Mouse (Mus musculus) thymus, adult 2 months (tissue): ENCODE measurements at regions not wholly inside any gene's neighbourhood (a gene's known extent, or its start where the extent isn't known, plus 50 kb on each side); places are given as distances from the start of the nearest gene placed in this dataset.

ENCODE experiments used
- DNase-seq: peaks from one replicate; pipeline ENCODE4 v3.0.0; 2021
- H3K27ac ChIP-seq: fragments of 200-500 bp; 2 replicates; pipeline ENCODE4 v1.5.1; 2012; ENCODE audit warnings: low read length, control low read depth; ENCODE audit not compliant: control insufficient read depth, insufficient read depth
- H3K27me3 ChIP-seq: fragments of 200-500 bp; 2 replicates; pipeline ENCODE4 v1.6.1; 2012; ENCODE audit warnings: mild to moderate bottlenecking, low read length, moderate library complexity, mixed read lengths; ENCODE audit not compliant: control insufficient read depth, insufficient read depth
- H3K36me3 ChIP-seq: fragments of 200-500 bp; 2 replicates; pipeline ENCODE4 v1.6.1; 2012; ENCODE audit warnings: mild to moderate bottlenecking, low read length, moderate library complexity; ENCODE audit not compliant: control insufficient read depth, insufficient read depth
- H3K4me1 ChIP-seq: fragments of 200-500 bp; replicated peaks from 2 replicates; pipeline ENCODE4 v1.6.1; 2012; ENCODE audit warnings: low read length; ENCODE audit not compliant: control insufficient read depth, insufficient read depth
- H3K4me3 ChIP-seq: fragments of 200-500 bp; 2 replicates; pipeline ENCODE4 v1.5.1; 2012; ENCODE audit warnings: mild to moderate bottlenecking, low read length, control low read depth, moderate library complexity; ENCODE audit not compliant: control insufficient read depth, insufficient read depth
- CTCF ChIP-seq: fragments of 200-500 bp; IDR thresholded peaks from 2 replicates; pipeline ENCODE4 v1.5.1; 2012; ENCODE audit warnings: mild to moderate bottlenecking, control low read depth, low read length, moderate library complexity, borderline replicate concordance; ENCODE audit not compliant: control insufficient read depth, poor library complexity, insufficient read depth; ENCODE audit errors: extremely low read depth
- POLR2A ChIP-seq: fragments of 200-500 bp; IDR thresholded peaks from 2 replicates; pipeline ENCODE4 v1.6.1; 2012; ENCODE audit warnings: mild to moderate bottlenecking, low read length, control low read depth, moderate library complexity; ENCODE audit not compliant: control insufficient read depth, poor library complexity, insufficient read depth; ENCODE audit errors: extremely low read depth
- WGBS: fragments of 180-500 bp; shearing (Covaris S2); methylation state at CpG from one replicate; pipeline ENCODE4 v1.1.7; 2018; 5-methylcytosine and 5-hydroxymethylcytosine counted together

- DNase-seq = no peak
- 95% methylated on average over 15 of the region's 15 CpGs for WGBS
- no peak for TF ChIP-seq CTCF
- TF ChIP-seq POLR2A = no peak
Measured at GRCm38 (mm10) chr4:56576837-56577548, 162.9 kb upstream of the Gm26657 start.

DNA sequence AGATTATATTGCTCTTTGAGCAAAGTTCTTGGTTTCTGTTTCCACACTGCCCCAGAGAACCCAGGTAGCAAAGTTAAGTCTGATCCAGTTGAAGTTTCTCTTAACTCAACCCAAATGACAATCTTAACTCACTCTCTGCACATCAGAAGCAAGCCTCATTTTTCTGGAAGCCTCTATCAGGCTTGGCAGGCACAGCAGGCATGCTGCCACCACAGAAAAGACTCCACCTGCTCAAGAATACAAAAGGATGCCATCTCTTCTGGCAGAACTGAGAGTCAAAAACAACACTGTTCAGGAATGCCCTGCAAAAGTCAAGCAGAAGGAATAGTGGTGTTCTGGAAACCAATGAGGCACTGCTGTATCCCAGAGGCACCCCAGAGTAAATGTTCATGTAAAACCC, 187.7 kb upstream of the Gm26657 start:
- DNase-seq = no peak
- no peaks in the 10 kb centered on the region for H3K4me1 ChIP-seq
- H3K4me3 ChIP-seq = no peak overlapping the region
- no peak for TF ChIP-seq POLR2A
- no peak for TF ChIP-seq CTCF
- no peaks in the 10 kb centered on the region for H3K36me3 ChIP-seq
- H3K27me3 ChIP-seq = no peaks in the 10 kb centered on the region
- H3K27ac ChIP-seq = no peak overlapping the region

More at GRCm38 (mm10) chr4:56576837-56577548, 162.9 kb upstream of the Gm26657 start:
- no peaks in the 10 kb centered on the region for H3K27me3 ChIP-seq
- H3K36me3 ChIP-seq = no peaks in the 10 kb centered on the region
- H3K27ac ChIP-seq = no peak overlapping the region
- H3K4me3 ChIP-seq = no peak overlapping the region
- H3K4me1 ChIP-seq = no peaks in the 10 kb centered on the region

DNA sequence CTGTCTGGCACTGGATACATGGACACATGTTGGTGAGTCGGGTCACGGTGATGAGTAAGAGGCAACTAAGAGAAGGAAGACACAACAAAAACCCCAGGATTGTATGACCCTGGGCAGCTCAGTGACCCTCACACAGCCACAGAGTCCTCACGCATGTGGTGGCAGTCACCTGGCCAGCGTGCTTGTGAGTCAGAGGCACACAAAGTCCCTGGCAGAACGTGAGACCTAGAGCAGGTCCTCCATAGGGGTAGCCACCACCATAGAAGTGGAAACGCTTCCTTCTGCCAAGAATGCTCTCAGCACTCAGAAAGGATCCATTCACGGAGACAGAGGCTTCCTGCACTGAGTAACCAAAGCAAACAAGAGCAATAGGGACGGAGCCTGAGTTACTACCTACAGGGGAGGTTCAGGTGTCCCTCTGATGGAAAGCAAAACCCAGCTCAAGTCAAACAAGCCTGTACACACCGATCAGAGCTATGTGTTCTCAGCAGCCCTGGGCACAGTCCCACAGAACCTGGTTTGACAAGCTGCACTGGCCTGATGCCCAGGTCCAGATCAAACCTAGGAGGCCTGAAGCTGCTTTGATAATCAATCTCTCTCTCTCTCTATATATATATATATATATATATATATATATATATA, 206.4 kb upstream of the Gm26657 start:
- Histone ChIP-seq H3K4me3 (no peak overlapping the region), H3K4me1 (no peaks in the 10 kb centered on the region), H3K27ac (no peak overlapping the region), H3K36me3 (no peaks in the 10 kb centered on the region), H3K27me3 (no peaks in the 10 kb centered on the region)
- 88% methylated on average over 9 of the region's 9 CpGs for WGBS
- no peak for DNase-seq
- no peak for TF ChIP-seq POLR2A
- TF ChIP-seq CTCF = no peak

DNA sequence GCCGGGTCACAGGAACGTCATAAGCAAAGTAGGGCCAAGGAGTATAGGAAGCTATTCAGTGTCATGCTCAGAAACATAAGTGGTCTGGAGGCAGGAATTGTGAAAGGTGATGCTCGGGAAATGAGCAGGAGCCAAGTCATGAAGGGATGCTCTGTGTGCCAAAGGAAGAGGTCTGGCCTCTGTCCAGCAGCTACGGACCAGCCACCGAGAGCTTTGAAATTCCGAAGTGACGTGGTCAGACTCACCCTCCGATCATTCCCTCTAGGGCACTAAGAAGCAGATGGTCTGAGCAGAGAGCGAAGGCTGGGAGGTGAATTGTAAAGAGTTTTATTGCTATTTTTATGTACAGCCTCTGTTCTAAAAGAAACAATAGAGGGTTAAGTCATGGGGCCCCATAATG, 206.9 kb upstream of the Gm26657 start:
- Histone ChIP-seq H3K4me3 (no peak overlapping the region), H3K4me1 (no peaks in the 10 kb centered on the region), H3K36me3 (no peaks in the 10 kb centered on the region), H3K27me3 (no peaks in the 10 kb centered on the region), H3K27ac (no peak overlapping the region)
- DNase-seq = no peak
- 94% methylated on average over 9 of the region's 9 CpGs for WGBS
- no peak for TF ChIP-seq POLR2A
- TF ChIP-seq CTCF = no peak

- no peak overlapping the region for H3K4me3 ChIP-seq
- no peaks in the 10 kb centered on the region for H3K4me1 ChIP-seq
- 97% methylated on average over 2 of the region's 2 CpGs for WGBS
- H3K36me3 ChIP-seq = no peaks in the 10 kb centered on the region
- no peak for DNase-seq
- H3K27me3 ChIP-seq = no peaks in the 10 kb centered on the region
- TF ChIP-seq POLR2A (no peak), CTCF (no peak)
- H3K27ac ChIP-seq = no peak overlapping the region
Measured at GRCm38 (mm10) chr4:56528571-56528970, 211.3 kb upstream of the Gm26657 start.

GRCm38 (mm10) chr4:56524430-56524985, 215.4 kb upstream of the Gm26657 start:
- no peaks in the 10 kb centered on the region for H3K27me3 ChIP-seq
- no peak for DNase-seq
- H3K36me3 ChIP-seq = no peaks in the 10 kb centered on the region
- H3K4me3 ChIP-seq = no peak overlapping the region
- no peak for TF ChIP-seq POLR2A
- no peak for TF ChIP-seq CTCF
- H3K4me1 ChIP-seq = no peaks in the 10 kb centered on the region
- WGBS = 93% methylated on average over 6 of the region's 6 CpGs
- no peak overlapping the region for H3K27ac ChIP-seq
